Mouse (Mus musculus) spleen, postnatal 10 days (tissue): ENCODE results near the gene Klc4.
A peak's percentile ranks its signal among the peaks of the same experiment; 100 is the strongest.

ENCODE experiments used
- DNase-seq, 2 experiments: peaks; one replicate each; pipeline ENCODE4 v3.0.0; 2021 to 2022; ENCODE audit warnings: low spot score in 2 of 2

The Klc4 gene

GRCm38 (mm10) chr17:46645561-46646321, at the start of gene Klc4, which contains the start of gene Mrpl2:
Klc4 (minus strand) TSS chr17:46646022.
Mrpl2 (plus strand) TSS chr17:46646229.
- DNase-seq: peak; percentile 99

- no peak for DNase-seq
Measured at GRCm38 (mm10) chr17:46694517-46695063, 48.8 kb upstream of the Klc4 start.

GRCm38 (mm10) chr17:46691390-46691789, 45.6 kb upstream of the Klc4 start:
- no peak for DNase-seq

GRCm38 (mm10) chr17:46690665-46691064, 44.8 kb upstream of the Klc4 start:
- peak in 1 of 2 experiments; percentile 12 for DNase-seq

GRCm38 (mm10) chr17:46685913-46686312, 40.1 kb upstream of the Klc4 start:
- DNase-seq: no peak

GRCm38 (mm10) chr17:46682654-46683389, 37.0 kb upstream of the Klc4 start:
- no peak for DNase-seq

- peak in 1 of 2 experiments; percentile 31 for DNase-seq
Measured at GRCm38 (mm10) chr17:46681466-46682118, 35.8 kb upstream of the Klc4 start.

GRCm38 (mm10) chr17:46680760-46681373, 35.0 kb upstream of the Klc4 start, which contains the start of gene Klhdc3:
Klhdc3 (minus strand) TSS chr17:46680914.
- peak; percentile 89 to 99 for DNase-seq

- peak; percentile 31 to 68 for DNase-seq
Measured at GRCm38 (mm10) chr17:46679843-46680759, 34.3 kb upstream of the Klc4 start.

GRCm38 (mm10) chr17:46678911-46679310, 33.1 kb upstream of the Klc4 start:
- DNase-seq: no peak

GRCm38 (mm10) chr17:46678416-46678815, 32.6 kb upstream of the Klc4 start, which contains the start of gene Mea1:
Mea1 (plus strand) TSS chr17:46678793.
- DNase-seq: no peak

GRCm38 (mm10) chr17:46674530-46675283, 28.9 kb upstream of the Klc4 start:
- DNase-seq: no peak

GRCm38 (mm10) chr17:46673850-46674529, 28.2 kb upstream of the Klc4 start, which contains the start of gene Rrp36:
Rrp36 (minus strand) TSS chr17:46674352.
- DNase-seq: peak; percentile 76 to 92

GRCm38 (mm10) chr17:46669911-46670310, 24.1 kb upstream of the Klc4 start:
- no peak for DNase-seq

GRCm38 (mm10) chr17:46667712-46668111, 21.9 kb upstream of the Klc4 start:
- no peak for DNase-seq

- no peak for DNase-seq
Measured at GRCm38 (mm10) chr17:46662730-46663129, 16.9 kb upstream of the Klc4 start.

GRCm38 (mm10) chr17:46661981-46662380, 16.2 kb upstream of the Klc4 start:
- DNase-seq: no peak

- no peak for DNase-seq
Measured at GRCm38 (mm10) chr17:46661351-46661750, 15.5 kb upstream of the Klc4 start.

GRCm38 (mm10) chr17:46656054-46656453, 10.2 kb upstream of the Klc4 start:
- DNase-seq: no peak
